Mouse (Mus musculus): ENCODE data around the gene Hbb-bs.
"Not testable (repeated sequence)": the region's sequence is repeated elsewhere in the genome, so short reads cannot be mapped to it uniquely, and the experiment has no call there.

The Hbb-bs gene

DNA sequence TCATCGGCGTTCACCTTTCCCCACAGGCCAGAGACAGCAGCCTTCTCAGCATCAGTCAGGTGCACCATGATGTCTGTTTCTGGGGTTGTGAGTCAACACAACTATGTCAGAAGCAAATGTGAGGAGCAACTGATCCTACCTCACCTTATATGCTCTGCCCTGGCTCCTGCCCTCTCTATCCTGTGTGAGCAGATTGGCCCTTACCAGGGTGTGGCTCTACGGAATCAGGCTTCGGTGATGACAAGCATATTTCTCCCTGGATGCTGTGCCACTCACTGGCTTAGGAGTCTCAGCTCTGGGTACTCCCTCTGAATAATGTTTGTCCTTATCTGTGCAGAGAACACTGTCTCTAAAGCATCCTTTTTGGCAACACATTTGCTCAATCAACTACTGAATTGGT lies at the start of gene Hbb-bs:
Gene Hbb-bs (minus strand): TSS at position 289 of the 400 bp plus-strand sequence.
- DNase-seq (ENCODE audit: low read depth, low spot score), result no peak

DNA sequence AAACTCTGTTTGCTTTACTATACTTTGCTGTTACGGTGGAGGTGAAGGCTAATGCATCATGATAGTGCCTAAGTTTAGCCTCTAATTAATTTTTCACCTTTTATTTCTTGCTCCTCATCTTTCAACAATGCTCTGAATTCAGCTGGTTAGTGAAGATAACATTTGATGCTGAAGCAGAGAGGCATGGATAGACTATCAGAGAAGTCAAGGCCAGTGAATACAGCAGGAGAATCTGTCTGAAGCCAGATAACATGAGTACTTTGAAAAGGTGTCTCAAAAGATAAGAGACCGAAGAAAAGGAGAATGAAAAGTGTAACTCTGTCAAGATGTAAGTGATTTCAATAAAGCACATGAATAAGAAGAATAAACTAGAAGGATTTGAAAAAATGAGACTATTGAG lies 49.2 kb upstream of the Hbb-bs start:
- no peak for DNase-seq (ENCODE audit: low read depth, low spot score)

DNA sequence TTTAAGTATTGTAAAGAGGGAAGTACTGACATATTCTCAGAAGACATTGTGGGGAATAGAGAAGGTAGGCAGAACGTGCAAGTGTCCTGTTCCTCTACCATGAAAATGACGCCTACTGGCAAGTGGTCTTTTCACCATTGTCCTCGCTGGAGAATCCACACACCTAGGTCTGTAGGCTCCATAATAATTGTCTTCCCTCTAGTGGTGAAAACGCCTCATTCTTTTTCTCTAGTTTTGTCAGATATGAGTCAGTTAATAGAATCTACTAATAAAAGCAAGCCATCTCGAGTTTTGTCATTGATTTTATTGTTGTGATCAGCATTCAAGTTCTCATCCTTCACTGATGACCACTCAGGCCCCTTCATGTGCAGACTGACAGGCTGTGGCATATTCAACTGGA lies 46.6 kb upstream of the Hbb-bs start:
- DNase-seq (ENCODE audit: low read depth, low spot score), result no peak

DNA sequence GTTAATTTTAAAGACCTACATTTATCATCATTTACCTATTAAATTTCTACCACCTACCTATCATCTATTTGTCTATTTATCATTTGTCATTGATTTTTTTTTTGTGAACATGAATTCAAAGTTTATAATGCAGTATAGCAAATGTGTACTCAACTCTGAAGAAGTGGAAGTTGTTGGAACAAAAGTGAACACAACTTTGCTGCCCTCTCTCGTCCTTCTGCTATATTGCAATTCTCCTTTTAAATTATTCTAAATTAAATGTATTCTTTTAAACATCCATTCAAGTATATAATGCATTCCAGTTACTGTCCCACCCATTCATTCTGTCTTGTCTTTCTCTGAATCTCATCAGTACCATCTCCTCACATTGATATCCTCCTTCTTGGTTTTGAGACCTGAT lies 45.2 kb upstream of the Hbb-bs start:
- DNase-seq (ENCODE audit: low read depth, low spot score), result no peak

DNA sequence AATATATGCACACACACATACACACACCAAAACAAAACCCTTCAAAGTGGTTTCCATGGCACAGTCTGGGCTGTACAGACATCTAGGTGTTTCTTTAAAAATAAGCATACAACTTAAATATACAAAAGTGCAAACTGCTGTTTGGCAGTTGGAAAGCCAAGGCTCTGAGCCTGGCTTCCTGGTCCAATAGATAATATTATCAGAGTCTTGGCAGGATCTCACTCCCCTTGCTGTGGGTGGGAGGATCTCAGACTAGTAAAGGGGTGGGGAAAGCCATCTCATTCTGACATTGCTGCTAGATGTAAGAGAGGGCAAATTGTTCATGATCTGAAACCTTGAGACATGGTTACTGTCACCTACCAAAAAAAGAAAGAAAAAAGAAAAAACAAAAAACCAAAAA lies 42.8 kb upstream of the Hbb-bs start:
- DNase-seq (ENCODE audit: low read depth, low spot score), result no peak

DNA sequence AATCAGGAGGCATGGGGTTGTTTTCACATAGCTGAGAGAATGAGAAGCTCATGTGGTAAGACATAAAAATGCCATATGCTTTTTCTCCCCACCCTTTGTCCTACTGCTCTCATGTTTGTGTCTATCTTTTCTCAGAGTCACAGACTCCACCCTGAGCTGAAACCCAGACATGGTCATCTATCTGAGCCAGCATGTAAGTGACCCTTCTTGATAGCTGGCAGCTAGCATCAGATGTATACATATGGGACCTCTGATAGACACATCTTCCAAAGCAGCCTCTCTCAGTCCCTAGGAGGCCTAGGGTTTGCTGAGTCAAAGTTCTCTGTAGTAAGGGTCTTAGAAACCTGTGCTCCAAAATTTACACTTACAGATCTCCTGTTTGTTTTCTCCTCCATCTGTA lies 37.8 kb upstream of the Hbb-bs start:
- DNase-seq (ENCODE audit: low read depth, low spot score), result no peak

DNA sequence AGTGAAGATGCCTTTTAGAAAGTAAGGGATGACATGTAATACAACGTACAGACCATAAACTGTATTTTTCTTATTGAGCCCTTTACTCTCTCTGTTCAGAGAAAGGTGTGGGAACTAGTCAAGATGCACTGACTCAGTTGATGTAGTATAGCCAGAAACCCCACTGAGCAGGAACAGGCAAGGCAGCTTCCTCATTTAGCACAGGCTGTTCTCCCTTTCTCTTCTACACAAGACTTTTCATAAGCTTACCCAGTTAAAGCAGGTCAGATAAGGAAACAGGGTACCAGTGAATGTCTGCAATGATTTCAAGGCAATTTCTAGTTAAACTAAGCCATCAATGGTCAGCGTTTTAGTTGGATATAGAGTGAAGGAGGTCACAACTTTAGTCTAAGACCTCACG lies 33.6 kb upstream of the Hbb-bs start:
- no peak for DNase-seq (ENCODE audit: low read depth, low spot score)

DNA sequence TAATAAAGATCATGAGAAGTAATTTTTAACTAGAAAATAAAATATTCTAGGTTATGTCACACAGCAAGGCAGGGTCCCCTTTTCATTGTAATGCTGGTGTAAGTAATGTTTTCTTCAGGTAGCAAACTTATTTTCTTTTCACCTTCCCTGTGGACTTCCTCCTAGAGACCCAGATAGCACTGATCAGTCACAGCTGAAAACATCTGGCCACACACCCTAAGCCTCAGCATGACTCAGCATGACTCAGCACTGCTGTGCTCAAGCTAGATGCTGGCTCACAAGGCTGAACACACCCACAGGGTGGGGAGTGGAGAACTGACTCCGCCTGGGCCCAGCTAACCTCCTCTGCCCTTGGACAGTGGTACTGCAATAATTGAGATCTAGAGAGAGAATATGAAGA lies 33.0 kb upstream of the Hbb-bs start:
- no peak for DNase-seq (ENCODE audit: low read depth, low spot score)

DNA sequence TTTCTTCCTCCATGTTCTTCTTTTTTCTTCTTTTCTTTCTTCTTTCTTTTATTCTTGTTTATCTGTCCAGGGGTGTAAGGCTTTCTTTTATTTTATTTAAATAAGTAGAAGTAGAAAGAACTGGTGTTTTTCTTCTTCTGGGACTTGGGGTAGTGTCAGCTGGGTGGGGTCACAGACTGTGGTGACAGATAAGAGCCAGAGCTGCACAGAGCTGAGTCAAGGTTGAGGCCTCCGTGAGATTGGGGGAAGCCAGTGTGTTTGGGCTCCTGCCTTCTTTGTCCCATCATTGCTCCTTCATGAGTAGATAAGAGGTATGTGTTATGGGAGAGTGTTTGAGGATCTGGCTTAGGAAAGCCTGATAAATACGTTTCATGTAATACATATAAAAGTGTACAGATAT lies 31.2 kb upstream of the Hbb-bs start:
- DNase-seq (ENCODE audit: low read depth, low spot score), result no peak

DNA sequence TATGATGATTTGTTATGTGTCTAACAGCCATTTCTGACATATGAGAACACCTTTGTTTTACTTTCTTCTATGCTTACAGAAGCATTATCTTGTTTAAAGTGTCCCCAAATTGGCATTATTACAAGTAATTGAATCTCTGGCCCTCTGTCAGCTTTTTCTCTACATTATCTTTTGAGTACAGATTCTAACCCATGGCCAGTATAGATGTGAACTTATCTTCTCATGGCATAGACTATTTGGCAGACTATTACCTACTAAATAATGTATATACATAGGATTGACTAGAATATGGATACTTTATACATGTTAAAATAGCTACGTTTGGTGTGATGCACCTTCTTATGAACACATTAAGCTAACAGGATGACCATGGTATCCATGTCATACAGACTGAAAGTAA lies 26.8 kb upstream of the Hbb-bs start:
- DNase-seq (ENCODE audit: low read depth, low spot score), result no peak

DNA sequence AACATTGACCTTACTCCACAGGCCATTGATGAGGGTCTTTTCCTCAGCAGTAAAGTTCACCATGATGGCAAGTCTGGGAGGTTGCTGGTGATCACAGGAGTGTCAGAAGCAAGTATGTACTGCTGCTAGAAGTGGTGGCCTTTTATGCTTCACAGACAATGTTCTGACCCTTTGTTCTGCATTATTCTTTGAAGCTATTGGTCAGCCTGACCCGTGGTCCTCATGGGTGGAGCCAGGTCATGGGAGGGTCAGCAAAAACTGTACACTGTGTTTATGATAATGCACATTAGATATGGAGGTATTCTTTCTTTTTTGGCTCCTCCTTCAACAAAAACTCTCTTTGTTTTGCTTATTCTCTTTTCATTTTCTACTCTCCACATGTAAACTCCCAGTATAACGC lies 25.2 kb upstream of the Hbb-bs start, which contains the start of gene Hbb-y:
Gene Hbb-y (minus strand): TSS at position 127 of the 400 bp plus-strand sequence.
- no peak for DNase-seq (ENCODE audit: low read depth, low spot score)

DNA sequence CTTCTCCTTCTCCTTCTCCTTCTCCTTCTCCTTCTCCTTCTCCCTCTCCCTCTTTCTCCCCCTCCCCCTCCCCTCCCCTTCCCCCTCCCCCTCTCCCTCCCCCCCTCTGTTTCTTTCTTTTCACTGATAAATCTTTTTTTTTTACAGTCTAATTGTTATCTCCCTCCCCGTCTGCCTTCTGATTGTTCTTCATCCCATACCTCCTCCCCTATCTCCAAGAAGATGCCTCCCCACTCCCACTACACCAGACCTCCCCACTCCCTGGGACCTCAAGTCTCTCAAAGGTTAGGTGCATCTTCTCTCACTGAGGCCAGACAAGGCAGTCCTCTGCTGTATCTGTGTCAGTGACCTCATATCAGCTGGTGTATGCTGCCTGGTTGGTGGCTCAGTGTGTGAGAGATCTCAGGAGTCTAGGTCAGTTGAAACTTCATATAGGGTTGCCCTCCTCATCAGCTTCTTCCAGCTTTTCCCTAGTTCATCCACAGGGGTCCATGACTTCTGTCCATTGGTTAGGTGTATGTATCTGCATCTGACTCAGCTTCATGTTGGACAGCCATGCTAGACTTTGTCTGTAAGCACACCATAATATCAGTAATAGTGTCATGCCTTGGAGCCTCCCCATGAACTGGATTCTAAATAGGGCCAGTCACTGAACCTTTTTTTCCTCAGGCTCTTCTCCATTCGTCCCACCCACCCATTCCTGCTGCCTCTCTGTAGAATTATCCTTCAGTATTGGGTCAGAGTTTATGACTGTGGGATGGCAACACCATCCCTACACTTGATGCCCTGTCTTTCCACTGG lies 16.8 kb upstream of the Hbb-bs start:
- no peak for DNase-seq (ENCODE audit: low read depth, low spot score)

DNA sequence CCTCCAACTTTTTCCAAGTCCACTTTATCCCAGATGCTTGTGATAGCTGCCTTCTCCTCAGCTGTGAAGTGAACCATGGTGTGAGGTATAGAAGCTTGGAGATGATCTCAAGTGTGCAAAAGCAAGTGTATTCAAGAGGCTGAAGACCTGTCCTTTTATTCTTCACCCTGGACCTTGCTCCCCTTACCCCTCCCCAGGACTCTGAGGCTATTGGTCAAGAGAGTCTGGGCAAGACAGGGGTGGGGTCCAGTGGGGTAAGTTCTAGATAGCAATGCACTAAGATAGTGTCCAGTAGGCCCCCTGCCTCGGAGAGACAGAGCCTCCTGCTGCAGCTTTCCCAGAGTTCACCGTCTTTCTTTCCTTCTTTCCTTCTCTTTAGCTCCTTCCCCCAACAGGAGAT lies 15.1 kb upstream of the Hbb-bs start, which contains the start of gene Hbb-bh1:
Gene Hbb-bh1 (minus strand): TSS at position 131 of the 400 bp plus-strand sequence.
- DNase-seq (ENCODE audit: low read depth, low spot score), result no peak

DNA sequence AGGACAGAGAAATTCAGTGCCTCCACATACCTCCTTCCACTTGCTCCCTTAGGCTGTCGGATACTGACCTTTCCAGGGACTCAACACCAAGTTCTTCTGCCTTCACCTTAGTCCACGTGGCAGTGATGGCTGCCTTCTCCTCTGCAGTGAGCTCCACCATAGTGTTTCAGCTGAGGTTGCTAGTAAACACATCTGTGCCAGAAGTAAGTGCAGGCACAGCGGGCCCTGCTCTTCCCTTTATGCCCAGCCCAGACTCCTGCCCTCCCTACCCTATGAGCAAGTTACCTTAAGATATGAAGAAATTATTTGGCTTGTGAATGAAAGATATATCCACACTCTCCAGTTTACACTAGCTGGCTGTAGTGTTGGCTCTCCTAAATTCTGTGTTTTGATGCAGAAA lies 12.4 kb upstream of the Hbb-bs start, which contains the start of gene Hbb-bh2:
Gene Hbb-bh2 (minus strand): TSS at position 253 of the 400 bp plus-strand sequence.
- no peak for DNase-seq (ENCODE audit: low read depth, low spot score)

DNA sequence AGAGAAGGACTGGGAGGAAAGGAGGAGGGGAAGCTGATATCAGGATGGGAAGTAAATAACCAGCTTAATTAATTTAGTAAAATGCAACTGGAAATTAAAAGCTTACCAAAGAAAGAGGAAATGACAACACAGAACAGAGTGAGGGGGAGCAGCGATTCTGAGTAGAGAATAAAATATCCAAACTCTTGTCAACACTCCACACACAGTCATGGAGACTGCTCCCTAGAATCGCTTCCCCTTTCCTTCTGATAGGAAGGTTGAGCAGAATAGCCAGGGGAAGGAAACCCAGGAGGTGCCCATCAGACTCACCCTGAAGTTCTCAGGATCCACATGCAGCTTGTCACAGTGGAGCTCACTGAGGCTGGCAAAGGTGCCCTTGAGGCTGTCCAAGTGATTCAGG lies 757 bp downstream of the Hbb-bs start:
- not testable (repeated sequence) for DNase-seq (ENCODE audit: low read depth, low spot score)

DNA sequence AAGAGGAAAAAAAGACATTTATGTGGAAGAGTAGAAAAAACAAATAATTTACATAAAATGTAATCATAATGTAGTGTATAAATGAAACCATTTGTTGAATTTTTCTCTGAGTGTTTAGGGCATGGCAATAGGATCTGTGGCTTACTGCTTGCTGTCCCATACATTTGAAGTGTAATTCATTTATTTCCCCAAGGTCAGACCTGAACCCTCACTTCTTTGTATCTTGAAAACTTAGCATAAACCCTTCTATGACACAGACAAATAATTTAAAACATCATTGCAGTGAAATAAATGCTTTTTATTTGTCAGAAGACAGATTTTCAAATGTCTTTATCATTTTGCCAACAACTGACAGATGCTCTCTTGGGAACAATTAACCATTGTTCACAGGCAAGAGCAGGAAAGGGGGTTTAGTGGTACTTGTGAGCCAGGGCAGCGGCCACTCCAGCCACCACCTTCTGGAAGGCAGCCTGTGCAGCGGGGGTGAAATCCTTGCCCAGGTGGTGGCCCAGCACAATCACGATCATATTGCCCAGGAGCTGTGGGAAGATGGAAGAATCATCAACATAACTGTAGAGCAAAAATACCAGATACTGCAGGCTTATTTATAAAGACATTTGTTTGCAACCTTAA lies 1.5 kb downstream of the Hbb-bs start:
- no peak for DNase-seq (ENCODE audit: low read depth, low spot score)

DNA sequence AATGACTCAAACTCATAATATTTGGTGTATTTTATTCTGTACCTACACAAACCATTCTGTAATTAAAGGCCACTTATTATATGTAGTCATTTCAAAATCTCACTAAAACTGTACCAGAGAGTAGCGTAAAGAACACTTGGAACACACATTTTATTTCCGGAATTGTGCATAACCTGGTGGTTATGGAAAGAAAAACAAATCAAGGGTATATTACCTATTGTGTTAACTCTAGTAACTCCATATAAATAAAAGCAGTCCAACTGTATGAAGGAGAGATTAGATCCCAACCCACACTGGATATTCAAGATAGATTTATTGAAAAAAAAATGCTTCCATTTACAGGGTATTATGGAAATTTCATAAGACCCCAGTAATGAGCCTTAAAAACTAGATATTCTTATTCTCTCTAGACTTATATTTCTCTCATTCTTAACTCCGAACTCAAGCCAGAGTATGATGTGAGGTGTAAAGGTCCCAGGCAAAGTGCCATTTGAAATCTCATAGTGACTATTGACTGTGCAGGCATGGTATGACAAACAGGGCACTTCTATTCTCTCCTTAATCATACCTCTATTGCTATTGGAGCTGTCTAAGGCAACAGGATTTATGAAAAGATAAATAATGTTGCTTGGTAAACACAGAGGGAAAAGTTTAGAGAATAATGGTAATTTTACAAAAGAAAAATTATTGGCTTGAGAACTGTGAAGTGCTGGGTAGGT lies 2.2 kb downstream of the Hbb-bs start:
- no peak for DNase-seq (ENCODE audit: low read depth, low spot score)

DNA sequence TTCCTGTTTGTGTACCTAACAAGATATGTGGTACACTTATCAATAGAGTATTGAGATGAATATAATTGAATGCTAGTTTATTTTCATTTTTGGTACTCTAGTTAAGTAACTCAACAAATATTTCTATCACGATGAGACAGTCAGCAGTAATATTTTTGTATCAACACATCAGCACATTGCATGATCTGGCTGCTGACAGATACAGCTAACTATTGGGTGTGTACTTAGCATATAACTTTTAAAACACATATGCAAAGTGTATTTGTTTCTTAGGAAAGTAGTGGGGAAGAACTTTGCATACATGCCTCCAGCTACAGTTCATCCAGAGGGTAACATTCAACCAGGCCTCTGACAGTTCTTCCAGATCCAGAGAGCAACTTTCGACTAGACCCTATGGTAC lies 3.3 kb downstream of the Hbb-bs start:
- no peak for DNase-seq (ENCODE audit: low read depth, low spot score)

DNA sequence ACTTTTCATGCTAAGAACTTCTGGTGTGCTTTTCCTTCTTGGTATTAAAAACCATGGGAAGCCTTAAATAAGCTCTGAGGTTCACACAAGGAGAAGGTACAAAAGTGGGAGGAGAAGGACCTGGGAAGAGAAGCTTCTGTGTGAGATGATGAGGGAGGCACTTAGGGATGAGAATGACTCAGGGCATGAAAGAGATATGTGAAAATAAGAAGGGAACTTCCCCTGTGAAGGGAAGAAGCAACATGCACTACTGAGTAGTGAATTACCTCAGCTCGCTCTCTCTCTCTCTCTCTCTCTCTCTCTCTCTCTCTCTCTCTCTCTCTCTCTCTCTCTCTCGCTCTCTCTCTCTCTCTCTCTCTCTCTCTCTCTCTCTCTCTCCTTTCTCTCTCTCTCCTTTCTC lies 12.8 kb downstream of the Hbb-bs start:
- not testable (repeated sequence) for DNase-seq (ENCODE audit: low read depth, low spot score)

DNA sequence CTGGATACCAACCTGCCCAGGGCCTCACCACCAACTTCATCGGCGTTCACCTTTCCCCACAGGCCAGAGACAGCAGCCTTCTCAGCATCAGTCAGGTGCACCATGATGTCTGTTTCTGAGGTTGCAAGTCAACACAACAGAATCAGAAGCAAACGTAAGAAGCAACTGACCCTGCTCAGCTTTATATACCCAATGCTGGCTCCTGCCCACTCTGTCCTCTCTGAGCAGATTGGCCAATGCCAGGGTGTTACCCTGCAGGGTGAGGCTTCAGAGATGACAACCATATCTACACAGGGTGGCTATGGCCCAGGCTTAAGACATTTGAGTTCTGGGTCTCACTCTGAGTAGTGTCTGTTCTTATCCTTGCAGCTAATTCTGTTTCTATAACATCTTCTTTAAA lies 14.1 kb downstream of the Hbb-bs start, which contains the start of gene Hbb-bt:
Gene Hbb-bt (minus strand): TSS at position 231 of the 400 bp plus-strand sequence.
- DNase-seq (ENCODE audit: low read depth, low spot score), result no peak

DNA sequence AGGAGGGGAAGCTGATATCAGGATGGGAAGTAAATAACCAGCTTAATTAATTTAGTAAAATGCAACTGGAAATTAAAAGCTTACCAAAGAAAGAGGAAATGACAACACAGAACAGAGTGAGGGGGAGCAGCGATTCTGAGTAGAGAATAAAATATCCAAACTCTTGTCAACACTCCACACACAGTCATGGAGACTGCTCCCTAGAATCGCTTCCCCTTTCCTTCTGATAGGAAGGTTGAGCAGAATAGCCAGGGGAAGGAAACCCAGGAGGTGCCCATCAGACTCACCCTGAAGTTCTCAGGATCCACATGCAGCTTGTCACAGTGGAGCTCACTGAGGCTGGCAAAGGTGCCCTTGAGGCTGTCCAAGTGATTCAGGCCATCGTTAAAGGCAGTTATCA lies 14.7 kb downstream of the Hbb-bs start:
- DNase-seq (ENCODE audit: low read depth, low spot score), result not testable (repeated sequence)

DNA sequence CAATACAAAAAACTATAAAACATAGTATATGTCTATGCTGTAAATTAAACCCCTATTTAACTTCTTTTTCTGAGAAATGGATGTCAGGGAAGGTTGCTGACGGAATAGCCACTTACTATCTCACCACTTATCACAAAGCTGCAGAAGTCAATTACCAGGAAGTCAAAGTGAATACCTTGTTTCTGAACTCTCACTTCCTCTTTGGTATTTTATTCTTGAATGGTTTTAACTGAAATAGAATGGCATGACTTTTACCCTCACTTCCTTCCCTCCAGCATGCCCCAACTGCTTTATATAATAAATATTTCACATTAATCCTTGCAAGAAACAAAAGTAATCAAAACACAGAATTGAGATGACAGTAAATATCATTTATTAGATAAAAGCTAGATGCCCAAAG lies 15.7 kb downstream of the Hbb-bs start:
- DNase-seq (ENCODE audit: low read depth, low spot score), result no peak

Measured in telencephalon, adult 2 months (tissue).